Mouse (Mus musculus): ENCODE measurements at regions not wholly inside any gene's neighbourhood (a gene's known extent, or its start where the extent isn't known, plus 50 kb on each side); places are given as distances from the start of the nearest gene placed in this dataset.

DNA sequence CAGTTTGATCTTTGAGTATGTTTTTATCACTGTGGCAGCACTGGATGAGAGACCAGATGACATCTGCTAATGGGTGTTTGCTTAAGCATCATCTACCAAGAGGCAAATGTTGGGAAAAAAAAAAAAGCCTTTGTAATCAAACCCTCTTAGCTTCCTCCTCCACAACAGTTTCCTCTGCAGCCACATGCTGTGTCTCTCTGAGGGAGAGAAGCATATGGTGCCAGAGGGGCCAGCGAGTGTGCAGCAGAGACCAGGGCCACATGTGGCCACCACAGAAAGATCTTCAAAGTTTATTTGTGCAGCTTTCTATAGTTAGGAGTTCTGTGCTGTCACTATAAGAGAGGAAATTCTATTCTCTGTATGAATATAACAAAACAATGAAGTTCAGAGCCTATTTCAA is 427.6 kb upstream of the Klf6 start:
- Histone ChIP-seq H3K27ac (peak overlapping the region; percentile 10; the same call in 1 of the 2 replicates), H3K4me3 (no peak overlapping the region)
- no peak for TF ChIP-seq CTCF (IDR thresholded peaks at IDR 0.05)
- DNase-seq: no peak
- intact Hi-C loops (cut with DNase I): loop anchor here (10.0 kb wide), 2 partner anchors 119 to 431 kb away; partner anchors contain the start of gene Klf6

- Histone ChIP-seq H3K27ac (peak overlapping the region; percentile 78), H3K4me3 (no peak overlapping the region)
- no peak for TF ChIP-seq CTCF (IDR thresholded peaks at IDR 0.05)
- intact Hi-C loops (cut with DNase I): loop anchor here (10.0 kb wide), 2 partner anchors 120 to 430 kb away; partner anchors contain the start of gene Klf6
- DNase-seq: no peak
These were observed 426.2 kb upstream of the Klf6 start for GRCm38 (mm10) chr13:5435131-5435530.

DNA sequence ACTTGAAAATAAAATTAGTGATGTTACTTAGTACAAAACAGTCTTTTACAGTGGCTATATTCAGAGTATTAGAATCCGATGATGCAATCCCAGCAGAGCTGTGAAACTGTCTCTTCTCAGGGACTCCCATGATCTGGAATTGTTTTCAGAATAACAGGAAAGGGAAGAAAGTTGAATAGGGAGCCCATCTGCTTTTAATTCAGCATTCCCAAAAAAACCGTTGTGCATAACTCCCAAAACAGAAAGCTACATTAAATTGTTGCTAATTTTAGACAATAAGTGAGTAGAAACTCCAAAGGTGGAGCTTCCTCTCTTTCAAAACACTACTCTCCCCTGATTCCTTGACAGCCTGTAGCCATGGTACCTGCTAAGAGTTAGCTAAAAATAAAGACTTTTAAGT is 425.1 kb upstream of the Klf6 start:
- TF ChIP-seq CTCF (IDR thresholded peaks at IDR 0.05): no peak
- intact Hi-C loops (cut with DNase I): loop anchor here (10.0 kb wide), 2 partner anchors 121 to 429 kb away; partner anchors contain the start of gene Klf6
- Histone ChIP-seq H3K4me3 (no peak overlapping the region), H3K27ac (peak overlapping the region; percentile 78)
- DNase-seq: no peak

- no peak overlapping the region for H3K4me3 ChIP-seq
- DNase-seq: no peak
- H3K27ac ChIP-seq: no peak overlapping the region
- intact Hi-C loops (cut with DNase I): loop anchor here (10.0 kb wide), 1 partner anchor 744 kb away; no protein-coding TSS in a partner anchor
- TF ChIP-seq CTCF (IDR thresholded peaks at IDR 0.05): no peak
These were observed 420.8 kb upstream of the Klf6 start for GRCm38 (mm10) chr13:5440454-5440853.

- Histone ChIP-seq H3K4me3 (no peak overlapping the region), H3K27ac (peak overlapping the region; percentile 53)
- DNase-seq: no peak
- intact Hi-C loops (cut with DNase I): loop anchor here (10.0 kb wide), 1 partner anchor 740 kb away; no protein-coding TSS in a partner anchor
- TF ChIP-seq CTCF (IDR thresholded peaks at IDR 0.05): no peak
These were observed 416.4 kb upstream of the Klf6 start for GRCm38 (mm10) chr13:5444759-5445478.

DNA sequence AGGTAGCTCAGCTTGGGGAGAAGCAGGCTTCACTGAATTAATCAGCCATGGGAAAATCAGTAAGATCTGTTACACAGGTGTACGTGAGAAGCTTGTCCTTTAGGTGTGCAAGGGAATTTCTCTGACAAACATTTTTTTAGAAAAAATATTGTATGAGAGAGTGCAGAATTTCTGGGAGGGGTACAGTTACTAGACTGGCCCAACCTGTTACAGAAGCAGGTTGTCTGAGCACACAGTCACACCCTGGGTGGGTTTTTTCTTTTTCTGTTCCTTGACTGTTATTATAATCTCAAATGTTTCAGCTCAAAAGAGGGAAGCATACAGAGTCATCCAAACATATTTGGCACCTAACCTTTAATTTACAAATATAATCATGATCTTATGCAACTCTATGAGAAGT is 412.7 kb upstream of the Klf6 start:
- H3K4me3 ChIP-seq: no peak overlapping the region
- DNase-seq: no peak
- no peak for TF ChIP-seq CTCF (IDR thresholded peaks at IDR 0.05)
- no peak overlapping the region for H3K27ac ChIP-seq
- intact Hi-C loops (cut with DNase I): loop anchor here (10.0 kb wide), 1 partner anchor 736 kb away; no protein-coding TSS in a partner anchor

- Histone ChIP-seq H3K4me3 (no peak overlapping the region), H3K27ac (no peak overlapping the region)
- intact Hi-C loops (cut with DNase I): no loop called here
- no peak for TF ChIP-seq CTCF (IDR thresholded peaks at IDR 0.05)
- no peak for DNase-seq
These were observed 380.5 kb upstream of the Klf6 start for GRCm38 (mm10) chr13:5480779-5481178.

DNA sequence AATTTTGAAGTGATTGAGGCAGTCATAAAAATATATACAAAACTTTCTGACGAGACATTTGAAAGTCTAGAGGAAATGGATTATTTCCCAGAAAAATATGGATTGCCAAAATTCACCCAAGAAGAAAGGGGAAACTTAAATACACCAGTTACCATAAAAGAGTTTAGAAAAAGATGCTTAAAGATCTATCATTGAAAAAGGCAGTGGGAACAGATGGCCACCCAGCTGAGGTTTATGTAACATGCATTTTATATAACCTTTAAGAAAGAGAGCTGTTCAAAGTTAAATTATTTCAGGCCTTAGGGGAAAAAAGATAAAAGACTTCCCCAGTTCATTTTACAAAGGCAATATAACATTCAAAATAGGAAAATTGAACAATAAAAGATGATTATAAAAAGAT is 369.0 kb upstream of the Klf6 start:
- no peak overlapping the region for H3K27ac ChIP-seq
- no peak for TF ChIP-seq CTCF (IDR thresholded peaks at IDR 0.05)
- intact Hi-C loops (cut with DNase I): no loop called here
- no peak overlapping the region for H3K4me3 ChIP-seq
- no peak for DNase-seq

DNA sequence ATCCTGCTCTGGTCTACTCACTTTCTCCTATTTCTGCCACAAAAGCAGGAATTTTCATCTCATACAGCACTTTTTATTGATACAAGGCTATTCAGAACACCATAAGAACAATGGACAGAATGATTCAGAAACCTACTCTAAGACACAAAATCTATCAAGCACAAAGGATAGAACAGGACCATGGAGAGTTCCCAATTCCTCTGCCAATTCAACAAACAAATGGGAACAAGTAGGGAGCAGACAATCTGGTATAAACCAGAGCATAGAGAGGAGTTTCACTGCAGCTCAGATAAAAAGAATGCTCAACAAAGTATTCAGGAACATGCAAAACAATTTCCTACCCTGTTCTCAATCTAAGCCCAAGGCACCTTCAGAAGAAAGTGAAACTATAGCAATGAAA is 363.7 kb upstream of the Klf6 start:
- H3K4me3 ChIP-seq: no peak overlapping the region
- H3K27ac ChIP-seq: no peak overlapping the region
- TF ChIP-seq CTCF (IDR thresholded peaks at IDR 0.05): no peak
- DNase-seq: no peak
- intact Hi-C loops (cut with DNase I): no loop called here

- intact Hi-C loops (cut with DNase I): no loop called here
- no peak for DNase-seq
- Histone ChIP-seq H3K27ac (no peak overlapping the region), H3K4me3 (no peak overlapping the region)
- no peak for TF ChIP-seq CTCF (IDR thresholded peaks at IDR 0.05)
These were observed 349.5 kb upstream of the Klf6 start for GRCm38 (mm10) chr13:5511784-5512183.

DNA sequence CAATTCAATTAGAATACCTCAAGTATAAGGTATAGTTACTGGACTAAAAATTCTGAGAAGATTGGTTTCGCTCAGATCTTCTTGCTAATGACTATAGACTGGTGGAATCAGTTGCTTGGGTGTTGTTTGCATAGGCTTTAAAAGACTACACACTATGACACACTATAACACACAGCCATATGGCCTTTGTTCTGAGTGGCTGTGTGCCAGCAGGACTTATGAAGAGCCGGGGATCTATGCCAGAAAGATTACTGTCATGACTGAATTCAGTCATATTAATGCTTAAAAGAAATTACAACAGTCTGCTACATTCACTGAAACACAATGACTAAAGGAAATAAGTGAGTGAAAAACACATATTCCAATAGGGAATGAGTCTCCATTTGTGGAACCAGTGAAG is 345.7 kb upstream of the Klf6 start:
- H3K27ac ChIP-seq: no peak overlapping the region
- DNase-seq: no peak
- intact Hi-C loops (cut with DNase I): no loop called here
- TF ChIP-seq CTCF (IDR thresholded peaks at IDR 0.05): no peak
- no peak overlapping the region for H3K4me3 ChIP-seq

GRCm38 (mm10) chr13:5516088-5516487 is 345.2 kb upstream of the Klf6 start:
- H3K27ac ChIP-seq: no peak overlapping the region
- DNase-seq: no peak
- intact Hi-C loops (cut with DNase I): no loop called here
- no peak for TF ChIP-seq CTCF (IDR thresholded peaks at IDR 0.05)
- no peak overlapping the region for H3K4me3 ChIP-seq

GRCm38 (mm10) chr13:5519181-5519580 is 342.1 kb upstream of the Klf6 start:
- intact Hi-C loops (cut with DNase I): no loop called here
- no peak for TF ChIP-seq CTCF (IDR thresholded peaks at IDR 0.05)
- H3K4me3 ChIP-seq: no peak overlapping the region
- DNase-seq: no peak
- H3K27ac ChIP-seq: no peak overlapping the region

- Histone ChIP-seq H3K4me3 (no peak overlapping the region), H3K27ac (no peak overlapping the region)
- no peak for DNase-seq
- no peak for TF ChIP-seq CTCF (IDR thresholded peaks at IDR 0.05)
- intact Hi-C loops (cut with DNase I): no loop called here
These were observed 341.7 kb upstream of the Klf6 start for GRCm38 (mm10) chr13:5519600-5519999.

All from gastrocnemius, adult 2 months (tissue).